ENCODE assay signal across 8 mouse cellular contexts in the genomic region with DNA sequence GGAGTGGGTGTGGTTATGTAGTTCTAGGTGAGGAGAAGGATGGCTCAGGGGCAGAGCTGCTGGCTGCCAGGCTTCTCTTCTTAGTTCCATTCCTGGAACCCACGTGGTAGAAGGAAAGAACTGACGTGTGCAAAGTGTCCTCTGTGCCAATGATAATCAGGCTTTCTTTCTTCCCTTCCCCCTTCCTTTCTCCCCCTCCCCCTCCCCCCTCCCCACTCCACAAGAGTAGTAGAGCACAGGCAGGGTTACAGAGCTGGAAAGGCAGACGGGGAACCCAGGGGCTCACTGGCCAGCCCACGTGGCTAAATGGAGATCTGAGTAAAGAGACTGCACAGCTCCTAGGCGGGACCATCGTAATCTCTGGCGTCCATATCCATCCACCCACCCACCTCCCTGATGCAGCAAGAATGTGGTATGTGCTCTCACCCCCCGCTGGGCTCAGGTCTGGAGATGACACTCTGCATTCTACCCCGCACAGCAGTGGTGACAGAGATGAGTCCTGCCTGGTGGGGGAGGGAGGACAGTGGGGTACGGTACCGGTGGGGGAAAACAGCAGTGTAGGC. TPM values are rescaled to one million over a fixed set of nuclear protein-coding genes. Genes with fewer than 3 reads are reported as not detected.
A peak's percentile ranks its signal among the peaks of the same experiment; 100 is the strongest.
DNase-seq lines count a peak whose midpoint lies in the region; ATAC-seq and TF ChIP-seq lines count a peak whose summit lies in the region.

No protein-coding gene starts in this region.

- H3K4me3 ChIP-seq in stomach, embryonic 14.5 days (ENCODE audit: low read depth, low read length) = no peak overlapping the region
- H3K4me3 ChIP-seq in stomach, postnatal 0 days (ENCODE audit: low read depth, low read length) = no peak overlapping the region
- no peak overlapping the region for H3K4me3 ChIP-seq in limb, embryonic 15.5 days
- no peak overlapping the region for H3K4me3 ChIP-seq in stomach, embryonic 15.5 days (replicated peaks)

- H3K27me3 ChIP-seq in stomach, embryonic 14.5 days (ENCODE audit: control insufficient read depth, insufficient read depth, low read length) = no peaks in the 10 kb centered on the region
- no peaks in the 10 kb centered on the region for H3K27me3 ChIP-seq in stomach, postnatal 0 days (ENCODE audit: control insufficient read depth, insufficient read depth, low read length)
- no peaks in the 10 kb centered on the region for H3K27me3 ChIP-seq in limb, embryonic 15.5 days
- H3K27me3 ChIP-seq in stomach, embryonic 15.5 days (replicated peaks) = no peaks in the 10 kb centered on the region

- no peak overlapping the region for H3K27ac ChIP-seq in stomach, embryonic 14.5 days (ENCODE audit: low read length)
- no peak overlapping the region for H3K27ac ChIP-seq in stomach, postnatal 0 days (replicated peaks)
- peak overlapping the region; percentile 8; the same call in 1 of the 2 replicates for H3K27ac ChIP-seq in limb, embryonic 15.5 days
- H3K27ac ChIP-seq in stomach, embryonic 15.5 days = peak overlapping the region; percentile 31; the same call in 1 of the 2 replicates

- no peaks in the 10 kb centered on the region for H3K36me3 ChIP-seq in stomach, embryonic 14.5 days (ENCODE audit: control insufficient read depth, insufficient read depth, low read length)
- no peaks in the 10 kb centered on the region for H3K36me3 ChIP-seq in stomach, postnatal 0 days (ENCODE audit: control insufficient read depth, insufficient read depth, low read length)
- H3K36me3 ChIP-seq in limb, embryonic 15.5 days = no peaks in the 10 kb centered on the region
- H3K36me3 ChIP-seq in stomach, embryonic 15.5 days = no peaks in the 10 kb centered on the region

- H3K9me3 ChIP-seq in stomach, embryonic 14.5 days (ENCODE audit: control insufficient read depth, low read depth, low read length) = no peaks in the 10 kb centered on the region
- H3K9me3 ChIP-seq in stomach, postnatal 0 days (ENCODE audit: control insufficient read depth, low read length) = no peaks in the 10 kb centered on the region
- H3K9me3 ChIP-seq in limb, embryonic 15.5 days = no peaks in the 10 kb centered on the region
- H3K9me3 ChIP-seq in stomach, embryonic 15.5 days = no peaks in the 10 kb centered on the region

- H3K9ac ChIP-seq in stomach, embryonic 14.5 days (replicated peaks; ENCODE audit: low read depth, low read length) = no peak overlapping the region
- H3K9ac ChIP-seq in stomach, postnatal 0 days (ENCODE audit: low read length) = no peak overlapping the region
- H3K9ac ChIP-seq in limb, embryonic 15.5 days = no peak overlapping the region
- H3K9ac ChIP-seq in stomach, embryonic 15.5 days = no peak overlapping the region

- peak; percentile 51 for DNase-seq in cerebellum, adult 9-11 months
- DNase-seq in cerebellum, postnatal 4 days (ENCODE audit: low spot score in 2 of 2) = no peak
- no peak for DNase-seq in stomach, postnatal 0 days (ENCODE audit: low spot score)
- DNase-seq in thymus, postnatal 0 days (ENCODE audit: low spot score) = no peak
- no peak for DNase-seq in kidney, postnatal 10 days

- no peak for TF ChIP-seq EP300 in stomach, postnatal 0 days (optimal IDR thresholded peaks at IDR 0.05)

- ATAC-seq in stomach, embryonic 14.5 days (ENCODE audit: insufficient number of reproducible peaks, insufficient read depth, low FRiP score, low read depth) = no peak
- ATAC-seq in stomach, postnatal 0 days (ENCODE audit: low FRiP score, low TSS enrichment) = no peak
- ATAC-seq in limb, embryonic 15.5 days (ENCODE audit: insufficient number of reproducible peaks, low FRiP score, low TSS enrichment, low read depth) = no peak
- ATAC-seq in stomach, embryonic 15.5 days (ENCODE audit: insufficient read depth, low FRiP score, low read depth) = no peak

- 0 out of 2 replicates have a peak overlapping the region, but pooled peaks have one; percentile 29 for H3K4me2 ChIP-seq in stomach, embryonic 14.5 days (replicated peaks; ENCODE audit: low read depth, low read length)
- H3K4me2 ChIP-seq in stomach, postnatal 0 days (replicated peaks; ENCODE audit: low read depth) = no peak overlapping the region
- H3K4me2 ChIP-seq in limb, embryonic 15.5 days = peak overlapping the region; percentile 11
- H3K4me2 ChIP-seq in stomach, embryonic 15.5 days = peak overlapping the region; percentile 23

- 9% methylated on average over 11 of the region's 11 CpGs for WGBS in stomach, embryonic 14.5 days
- WGBS in stomach, postnatal 0 days = 18% methylated on average over 11 of the region's 11 CpGs
- 11% methylated on average over 11 of the region's 11 CpGs for WGBS in limb, embryonic 15.5 days
- WGBS in stomach, embryonic 15.5 days = 18% methylated on average over 11 of the region's 11 CpGs

- TF ChIP-seq CTCF in stomach, postnatal 0 days (IDR thresholded peaks at IDR 0.05; ENCODE audit: low read depth) = no peak

- peaks cover 33% of the 10 kb centered on the region for H3K4me1 ChIP-seq in stomach, embryonic 14.5 days (ENCODE audit: control insufficient read depth, insufficient read depth, low read length)
- no peaks in the 10 kb centered on the region for H3K4me1 ChIP-seq in stomach, postnatal 0 days (replicated peaks; ENCODE audit: control insufficient read depth, insufficient read depth)
- peaks cover 38% of the 10 kb centered on the region for H3K4me1 ChIP-seq in limb, embryonic 15.5 days
- peaks cover 27% of the 10 kb centered on the region for H3K4me1 ChIP-seq in stomach, embryonic 15.5 days

RNA-seq across cellular contexts. Expression of a gene that starts 42.6 kb away (rescaled TPM):
- 2.4 and 2.8 TPM in 2 replicates for polyA plus RNA-seq in stomach, embryonic 14.5 days (2014; fragmentation: Nextera tagmentation; extraction: Ambion mirVana)
- polyA plus RNA-seq in stomach, postnatal 0 days (2015; fragmentation: Nextera tagmentation; extraction: Ambion mirVana) = 12.7 and 14.5 TPM in 2 replicates
- 0.51 and 0.65 TPM in 2 replicates for polyA plus RNA-seq in limb, embryonic 15.5 days (2015; fragmentation: Nextera tagmentation; extraction: Ambion mirVana)
- 4.6 and 4.9 TPM in 2 replicates for polyA plus RNA-seq in stomach, embryonic 15.5 days (2015; fragmentation: Nextera tagmentation; extraction: Ambion mirVana)
- polyA plus RNA-seq in thymus, postnatal 0 days (2015; fragmentation: Nextera tagmentation; extraction: Ambion mirVana) = 0.15 TPM in 1 of 2 replicates, not detected in the other

RNA-seq across cellular contexts. Expression of a gene that starts 49.5 kb away (rescaled TPM):
- 90.5 and 93.7 TPM in 2 replicates for polyA plus RNA-seq in stomach, embryonic 14.5 days (2014; fragmentation: Nextera tagmentation; extraction: Ambion mirVana)
- polyA plus RNA-seq in stomach, postnatal 0 days (2015; fragmentation: Nextera tagmentation; extraction: Ambion mirVana) = 23.2 and 24.4 TPM in 2 replicates
- polyA plus RNA-seq in limb, embryonic 15.5 days (2015; fragmentation: Nextera tagmentation; extraction: Ambion mirVana) = 73.2 and 76.6 TPM in 2 replicates
- 54.2 and 56.8 TPM in 2 replicates for polyA plus RNA-seq in stomach, embryonic 15.5 days (2015; fragmentation: Nextera tagmentation; extraction: Ambion mirVana)
- 6.5 and 8.4 TPM in 2 replicates for polyA plus RNA-seq in thymus, postnatal 0 days (2015; fragmentation: Nextera tagmentation; extraction: Ambion mirVana)

RNA-seq across cellular contexts. Expression of a gene that starts 54.6 kb away (rescaled TPM):
- 0.25 TPM in 1 of 2 replicates, not detected in the other for polyA plus RNA-seq in stomach, embryonic 14.5 days (2014; fragmentation: Nextera tagmentation; extraction: Ambion mirVana)
- polyA plus RNA-seq in stomach, postnatal 0 days (2015; fragmentation: Nextera tagmentation; extraction: Ambion mirVana) = 2.3 and 3.1 TPM in 2 replicates
- 0.14 TPM in 1 of 2 replicates, not detected in the other for polyA plus RNA-seq in limb, embryonic 15.5 days (2015; fragmentation: Nextera tagmentation; extraction: Ambion mirVana)
- 0.14 and 0.27 TPM in 2 replicates for polyA plus RNA-seq in stomach, embryonic 15.5 days (2015; fragmentation: Nextera tagmentation; extraction: Ambion mirVana)
- 0.69 and 0.90 TPM in 2 replicates for polyA plus RNA-seq in thymus, postnatal 0 days (2015; fragmentation: Nextera tagmentation; extraction: Ambion mirVana)

Comparison
In these comparisons a context has a peak if more than half of its experiments do, and no peak if none do; other contexts are left out.
1. H3K27ac ChIP-seq: peak in limb, embryonic 15.5 days (single experiment) and stomach, embryonic 15.5 days (single experiment); none in stomach, embryonic 14.5 days (single experiment) and stomach, postnatal 0 days (single experiment).